Mouse (Mus musculus): ENCODE measurements around the gene Capzb.

Gene Capzb

GRCm38 (mm10) chr4:139305521-139305920 is 112.8 kb downstream of the Capzb start:
- DNase-seq (ENCODE audit: low read depth, low spot score): no peak

GRCm38 (mm10) chr4:139307916-139308315 is 115.2 kb downstream of the Capzb start:
- DNase-seq (ENCODE audit: low read depth, low spot score): no peak

- peak; percentile 26 for DNase-seq (ENCODE audit: low read depth, low spot score)
These were observed 117.0 kb downstream of the Capzb start for GRCm38 (mm10) chr4:139309651-139310050.

GRCm38 (mm10) chr4:139310171-139310898 is 117.6 kb downstream of the Capzb start, which contains the start of the genes Pqlc2 and Akr7a5:
Gene Pqlc2 (minus strand): TSS chr4:139310708.
Gene Akr7a5 (plus strand): TSS chr4:139310744.
- DNase-seq (ENCODE audit: low read depth, low spot score): peak; percentile 94

GRCm38 (mm10) chr4:139310899-139311701 is 118.4 kb downstream of the Capzb start:
- DNase-seq (ENCODE audit: low read depth, low spot score): no peak

GRCm38 (mm10) chr4:139311707-139312106 is 119.0 kb downstream of the Capzb start:
- no peak for DNase-seq (ENCODE audit: low read depth, low spot score)

- DNase-seq (ENCODE audit: low read depth, low spot score): peak; percentile 65
These were observed 119.9 kb downstream of the Capzb start for GRCm38 (mm10) chr4:139312632-139313031.

- no peak for DNase-seq (ENCODE audit: low read depth, low spot score)
These were observed 125.8 kb downstream of the Capzb start for GRCm38 (mm10) chr4:139318449-139318848.

GRCm38 (mm10) chr4:139319740-139320139 is 127.0 kb downstream of the Capzb start:
- DNase-seq (ENCODE audit: low read depth, low spot score): peak; percentile 62

- peak; percentile 93 for DNase-seq (ENCODE audit: low read depth, low spot score)
These were observed 137.9 kb downstream of the Capzb start for GRCm38 (mm10) chr4:139330605-139331004.

- DNase-seq (ENCODE audit: low read depth, low spot score): no peak
These were observed 142.1 kb downstream of the Capzb start for GRCm38 (mm10) chr4:139334631-139335295.

GRCm38 (mm10) chr4:139335507-139335906 is 142.8 kb downstream of the Capzb start:
- no peak for DNase-seq (ENCODE audit: low read depth, low spot score)

- DNase-seq (ENCODE audit: low read depth, low spot score): peak; percentile 86
These were observed 144.3 kb downstream of the Capzb start for GRCm38 (mm10) chr4:139336822-139337483.

GRCm38 (mm10) chr4:139338145-139338544 is 145.4 kb downstream of the Capzb start:
- no peak for DNase-seq (ENCODE audit: low read depth, low spot score)

GRCm38 (mm10) chr4:139340835-139341234 is 148.1 kb downstream of the Capzb start:
- no peak for DNase-seq (ENCODE audit: low read depth, low spot score)

Data from CD4-positive helper T cell, adult 2 months (primary cell).